Mouse (Mus musculus) neural tube, embryonic 15.5 days (tissue): ENCODE measurements around the gene A030003K21Rik. TPM values are rescaled to one million over a fixed set of nuclear protein-coding genes. Genes with fewer than 3 reads are reported as not detected.
"Not testable (repeated sequence)": the region's sequence is repeated elsewhere in the genome, so short reads cannot be mapped to it uniquely, and the experiment has no call there.

Source experiments
- ATAC-seq: fragments of 200-750 bp; cut with Nextera tagmentation; 2 replicates; pipeline ENCODE4 v1.8.0; 2017; ENCODE audit warnings: mild to moderate bottlenecking, moderate TSS enrichment, moderate library complexity; ENCODE audit not compliant: low FRiP score
- H3K27ac ChIP-seq: fragments of 300-500 bp; sonication (generic); replicated peaks from 2 replicates; pipeline ENCODE4 v1.5.1; 2015; ENCODE audit warnings: mild to moderate bottlenecking, inconsistent platforms
- H3K27me3 ChIP-seq: fragments of 300-500 bp; sonication (generic); replicated peaks from 2 replicates; pipeline ENCODE4 v1.6.1; 2015; ENCODE audit warnings: inconsistent platforms
- H3K36me3 ChIP-seq: fragments of 300-500 bp; sonication (generic); 2 replicates; pipeline ENCODE4 v1.6.1; 2015; ENCODE audit warnings: inconsistent platforms
- H3K4me1 ChIP-seq: fragments of 300-500 bp; sonication (generic); 2 replicates; pipeline ENCODE4 v1.6.1; 2015; ENCODE audit warnings: inconsistent platforms
- H3K4me2 ChIP-seq: fragments of 300-500 bp; sonication (generic); 2 replicates; pipeline ENCODE4 v1.6.1; 2015; ENCODE audit warnings: inconsistent platforms, mild to moderate bottlenecking, moderate library complexity
- H3K4me3 ChIP-seq: fragments of 300-500 bp; sonication (generic); replicated peaks from 2 replicates; pipeline ENCODE4 v1.5.1; 2015; ENCODE audit warnings: mild to moderate bottlenecking, inconsistent platforms
- H3K9ac ChIP-seq: fragments of 300-500 bp; sonication (generic); replicated peaks from 2 replicates; pipeline ENCODE4 v1.6.1; 2015; ENCODE audit warnings: mild to moderate bottlenecking, inconsistent platforms
- H3K9me3 ChIP-seq: fragments of 300-500 bp; sonication (generic); replicated peaks from 2 replicates; pipeline ENCODE4 v1.6.1; 2016; ENCODE audit warnings: inconsistent platforms
- WGBS: fragments of 180-500 bp; shearing (Covaris S2); methylation state at CpG from one replicate; pipeline ENCODE4 v1.1.7; 2015; ENCODE audit warnings: mixed read lengths; 5-methylcytosine and 5-hydroxymethylcytosine counted together
- polyA plus RNA-seq: library from polyadenylated mRNA; unstranded; fragments of >200 nt; fragmentation: Nextera tagmentation; extraction: Ambion mirVana; gene quantifications from 2 replicates; pipeline ENCODE4 v1.2.1, GENCODE M21; 2015

Gene A030003K21Rik
- not detected in 2 replicates for polyA plus RNA-seq

DNA sequence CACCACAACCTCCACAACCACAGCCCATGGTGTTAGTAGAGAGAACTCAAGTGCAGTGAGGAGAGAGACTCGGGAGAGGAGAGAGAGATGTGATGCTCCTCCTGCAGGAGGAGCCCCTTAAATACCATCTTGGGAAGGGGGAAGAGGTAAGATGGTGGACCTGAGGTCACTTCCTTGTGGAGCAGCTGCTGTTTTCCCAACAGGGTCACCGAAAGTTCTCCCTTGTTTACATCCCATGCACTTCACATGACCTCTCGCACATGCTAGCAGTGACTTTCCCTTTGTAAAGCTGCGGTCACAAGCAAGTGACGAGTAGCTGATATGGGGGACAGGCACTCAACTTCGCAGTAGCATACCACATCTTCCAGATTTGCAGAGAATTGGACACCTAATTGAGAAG, at the start of gene A030003K21Rik:
Gene A030003K21Rik, minus strand, starts transcription at position 94 of the 400 bp plus-strand sequence.
- not testable (repeated sequence) for ATAC-seq, H3K27ac ChIP-seq, H3K9ac ChIP-seq, H3K4me3 ChIP-seq, H3K36me3 ChIP-seq, H3K4me2 ChIP-seq, H3K27me3 ChIP-seq, H3K9me3 ChIP-seq, H3K4me1 ChIP-seq
- no CpG with 5 or more reads among the region's 6 CpGs for WGBS

DNA sequence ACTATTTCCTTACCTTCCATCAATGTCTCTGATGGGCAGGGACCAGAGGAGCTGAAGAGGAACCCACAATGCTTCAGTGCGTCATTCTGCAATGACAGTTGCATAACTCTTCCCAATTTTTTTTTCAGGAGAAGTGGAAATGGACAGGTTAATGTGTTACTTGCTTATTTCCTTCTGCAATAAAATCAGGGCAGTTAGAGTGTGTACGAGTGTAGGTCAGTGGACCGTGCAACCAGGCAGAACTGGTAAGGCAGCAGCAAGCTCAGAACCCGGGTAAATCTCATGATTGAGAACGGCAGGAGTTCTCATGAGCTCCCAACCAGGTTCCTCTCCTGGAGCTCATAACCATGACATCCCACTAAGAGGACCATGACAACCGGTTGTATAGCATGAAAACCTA, 48.9 kb upstream of the A030003K21Rik start:
- Histone ChIP-seq H3K4me3 (no peak overlapping the region), H3K36me3 (no peaks in the 10 kb centered on the region), H3K9ac (no peak overlapping the region), H3K9me3 (no peaks in the 10 kb centered on the region), H3K4me2 (no peak overlapping the region), H3K27ac (no peak overlapping the region), H3K4me1 (no peaks in the 10 kb centered on the region), H3K27me3 (no peaks in the 10 kb centered on the region)
- ATAC-seq, result no peak
- 90% methylated on average over 6 of the region's 6 CpGs for WGBS

DNA sequence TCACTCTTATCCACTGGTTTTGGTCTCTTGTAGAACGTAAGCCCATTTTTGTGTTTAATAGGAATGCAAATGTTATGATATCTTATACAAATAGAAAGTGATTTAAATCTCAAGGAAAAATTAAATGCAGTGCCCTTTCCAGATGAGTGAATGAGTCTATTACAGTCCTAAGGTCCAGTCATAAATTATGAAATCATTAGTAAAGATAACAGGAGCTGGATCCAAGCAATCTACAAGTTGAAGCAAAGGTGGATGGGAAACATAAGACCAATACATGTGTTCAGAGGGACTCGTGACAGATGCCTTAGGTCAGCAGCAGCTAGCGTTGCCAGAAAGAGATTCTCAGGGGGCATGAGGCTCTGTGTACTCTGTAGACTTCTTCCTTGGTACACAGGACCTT, 48.4 kb upstream of the A030003K21Rik start:
- H3K4me3 ChIP-seq, result no peak overlapping the region
- ATAC-seq, result no peak
- 81% methylated on average over 3 of the region's 3 CpGs for WGBS
- H3K27me3 ChIP-seq, result no peaks in the 10 kb centered on the region
- H3K9me3 ChIP-seq, result no peaks in the 10 kb centered on the region
- no peak overlapping the region for H3K9ac ChIP-seq
- no peaks in the 10 kb centered on the region for H3K4me1 ChIP-seq
- no peaks in the 10 kb centered on the region for H3K36me3 ChIP-seq
- H3K4me2 ChIP-seq, result no peak overlapping the region
- H3K27ac ChIP-seq, result no peak overlapping the region

DNA sequence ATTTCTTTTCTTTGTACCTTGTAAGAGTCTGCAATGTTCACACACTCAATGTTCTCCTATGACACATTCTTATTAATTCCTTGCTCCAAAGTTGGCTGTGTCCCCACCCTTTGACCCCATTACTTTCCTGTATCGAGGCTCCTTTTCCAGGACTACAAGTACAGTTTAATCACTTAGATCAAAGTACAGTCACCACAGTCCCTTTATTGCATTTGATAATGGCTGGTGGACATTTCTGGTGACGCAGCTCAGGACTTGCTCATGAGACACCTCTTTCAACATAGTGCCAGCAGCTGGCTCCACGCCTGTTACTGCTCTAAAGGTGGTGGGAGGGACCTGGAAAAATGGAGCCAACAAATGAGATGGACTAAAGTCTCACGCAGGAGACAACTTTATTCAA, 47.9 kb upstream of the A030003K21Rik start:
- H3K36me3 ChIP-seq, result no peaks in the 10 kb centered on the region
- ATAC-seq, result no peak

DNA sequence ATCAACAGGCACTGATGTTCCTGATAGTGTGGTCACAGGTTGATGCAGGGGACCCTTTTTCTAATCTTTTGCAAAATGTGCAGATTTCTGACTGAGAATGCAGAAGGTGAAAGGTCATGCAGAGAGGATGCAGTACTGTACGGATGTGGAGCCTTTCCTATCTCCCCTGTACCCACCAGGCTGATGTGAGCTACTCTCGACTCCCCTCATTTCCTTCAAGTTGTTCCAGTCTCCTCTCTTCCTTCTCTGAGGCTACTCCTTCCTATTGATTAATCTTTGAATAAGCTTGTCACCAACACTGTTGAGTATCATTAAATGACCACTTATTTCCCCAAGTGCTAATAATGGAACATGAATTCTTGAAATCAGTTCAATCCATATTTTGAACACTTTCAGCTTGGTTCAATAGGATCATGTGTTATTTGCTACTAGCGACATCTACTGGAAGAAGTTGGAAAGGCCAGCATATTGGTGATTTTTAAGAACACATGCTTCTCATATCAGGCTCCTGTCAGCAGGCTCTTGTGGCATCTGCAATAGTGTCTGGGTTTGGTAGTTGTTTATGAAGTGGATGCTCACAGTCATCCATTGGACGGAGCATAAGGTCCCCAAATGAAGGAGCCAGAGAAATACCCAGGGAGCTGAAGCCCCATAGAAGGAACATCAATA, 44.5 kb upstream of the A030003K21Rik start:
- Histone ChIP-seq H3K36me3 (no peaks in the 10 kb centered on the region), H3K27ac (no peak overlapping the region), H3K9ac (no peak overlapping the region), H3K4me2 (no peak overlapping the region), H3K27me3 (no peaks in the 10 kb centered on the region), H3K4me3 (no peak overlapping the region), H3K9me3 (no peaks in the 10 kb centered on the region), H3K4me1 (no peaks in the 10 kb centered on the region)
- WGBS, result 36% methylated on average over 4 of the region's 4 CpGs
- peak; percentile 59 for ATAC-seq

More for the DNA sequence above, 47.9 kb upstream of the A030003K21Rik start:
- Histone ChIP-seq H3K9me3 (no peaks in the 10 kb centered on the region), H3K4me3 (no peak overlapping the region), H3K9ac (no peak overlapping the region), H3K27me3 (no peaks in the 10 kb centered on the region), H3K4me1 (no peaks in the 10 kb centered on the region), H3K4me2 (no peak overlapping the region), H3K27ac (no peak overlapping the region)
- WGBS, result 68% methylated on average over 4 of the region's 4 CpGs

DNA sequence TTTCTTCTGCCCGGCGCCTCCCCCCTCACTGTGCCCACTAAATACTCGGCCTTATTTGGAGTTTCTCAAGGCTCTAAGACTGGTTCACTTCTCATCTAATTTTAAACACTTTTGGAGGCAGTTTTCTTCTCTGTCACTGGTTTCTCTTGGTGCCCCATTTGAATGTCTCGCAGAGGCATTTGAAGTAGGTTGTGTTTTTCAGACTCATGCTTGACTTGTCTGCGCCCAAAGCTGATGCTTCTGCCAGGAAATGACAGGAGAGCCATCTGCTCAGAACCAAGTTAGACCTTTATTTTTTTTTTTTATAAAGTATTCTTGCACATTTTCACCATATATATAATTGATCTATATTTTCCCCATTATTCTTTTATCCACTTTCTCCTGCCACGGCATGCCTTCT, 43.5 kb upstream of the A030003K21Rik start:
- Histone ChIP-seq H3K36me3 (no peaks in the 10 kb centered on the region), H3K9ac (no peak overlapping the region), H3K4me3 (no peak overlapping the region), H3K27me3 (no peaks in the 10 kb centered on the region), H3K4me2 (no peak overlapping the region), H3K9me3 (no peaks in the 10 kb centered on the region), H3K27ac (no peak overlapping the region), H3K4me1 (no peaks in the 10 kb centered on the region)
- 97% methylated on average over 6 of the region's 6 CpGs for WGBS
- ATAC-seq, result no peak

DNA sequence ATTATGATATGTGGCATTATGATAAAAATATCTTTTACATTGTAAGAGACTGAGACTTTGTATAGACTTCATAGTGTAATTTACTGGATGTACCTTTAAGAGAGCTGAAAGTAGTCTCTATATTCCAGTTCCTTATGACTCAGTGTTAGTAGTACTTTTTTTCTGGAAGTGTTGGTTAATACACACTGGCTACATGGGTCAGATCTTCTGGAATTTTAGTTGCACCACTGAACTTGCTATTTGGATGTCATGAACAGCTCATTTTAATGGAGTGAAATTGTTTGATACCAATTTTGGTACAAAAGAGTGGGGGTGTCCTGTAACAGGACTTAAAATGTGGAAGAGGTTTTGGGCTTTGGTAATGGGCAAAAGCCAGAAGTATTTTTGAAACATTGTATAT, 34.7 kb upstream of the A030003K21Rik start:
- H3K27ac ChIP-seq, result no peak overlapping the region
- no peak for ATAC-seq
- H3K4me1 ChIP-seq, result no peaks in the 10 kb centered on the region
- H3K9me3 ChIP-seq, result no peaks in the 10 kb centered on the region
- no peak overlapping the region for H3K4me3 ChIP-seq
- no peaks in the 10 kb centered on the region for H3K27me3 ChIP-seq
- H3K36me3 ChIP-seq, result no peaks in the 10 kb centered on the region
- no peak overlapping the region for H3K4me2 ChIP-seq
- H3K9ac ChIP-seq, result no peak overlapping the region

DNA sequence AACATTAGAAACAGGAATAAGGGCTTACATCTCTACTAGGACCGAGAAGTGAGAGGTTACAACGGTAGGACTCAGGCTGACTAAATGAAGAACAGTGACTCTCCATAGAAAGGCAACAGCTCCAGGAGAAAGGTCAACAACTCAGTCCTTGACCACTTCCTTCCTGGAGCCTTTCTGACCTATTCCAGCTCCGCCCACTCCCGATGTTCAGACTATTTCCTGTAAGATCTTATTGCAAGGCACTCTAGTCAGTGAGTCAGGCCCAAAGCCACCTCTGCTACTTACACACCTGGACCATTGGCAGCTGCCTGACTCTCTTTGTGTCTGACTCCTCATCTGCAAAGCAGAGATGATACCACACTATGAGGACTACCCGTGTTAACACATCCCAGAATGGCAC, 32.6 kb upstream of the A030003K21Rik start:
- H3K36me3 ChIP-seq, result no peaks in the 10 kb centered on the region
- H3K4me2 ChIP-seq, result no peak overlapping the region
- H3K4me1 ChIP-seq, result no peaks in the 10 kb centered on the region
- 88% methylated on average over 5 of the region's 5 CpGs for WGBS
- H3K9me3 ChIP-seq, result no peaks in the 10 kb centered on the region
- no peaks in the 10 kb centered on the region for H3K27me3 ChIP-seq
- H3K27ac ChIP-seq, result no peak overlapping the region
- no peak overlapping the region for H3K4me3 ChIP-seq
- ATAC-seq, result no peak
- no peak overlapping the region for H3K9ac ChIP-seq

DNA sequence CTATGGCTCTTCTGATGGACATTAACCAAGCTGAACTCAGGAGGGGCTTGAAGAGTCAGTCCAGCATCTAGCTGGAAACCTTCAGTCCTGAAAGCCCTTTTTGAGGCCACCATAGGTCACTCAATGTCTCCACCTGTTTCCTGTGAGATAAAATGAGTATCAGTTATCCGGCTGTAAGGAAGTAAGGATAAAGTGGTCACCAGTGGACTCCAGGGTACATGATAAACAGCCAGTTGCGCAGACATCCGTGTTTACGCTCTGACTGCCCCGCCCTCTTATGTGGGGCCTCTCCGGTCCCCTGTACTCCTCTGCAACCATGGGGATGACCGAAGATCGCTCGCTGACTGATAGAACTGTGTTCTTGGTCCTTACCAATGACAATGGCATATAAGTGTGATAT, 31.2 kb upstream of the A030003K21Rik start:
- ATAC-seq, result no peak
- H3K27ac ChIP-seq, result no peak overlapping the region
- H3K9me3 ChIP-seq, result no peaks in the 10 kb centered on the region
- H3K4me2 ChIP-seq, result no peak overlapping the region
- H3K9ac ChIP-seq, result no peak overlapping the region
- no peaks in the 10 kb centered on the region for H3K4me1 ChIP-seq
- no peaks in the 10 kb centered on the region for H3K27me3 ChIP-seq
- no peaks in the 10 kb centered on the region for H3K36me3 ChIP-seq
- 93% methylated on average over 9 of the region's 9 CpGs for WGBS
- no peak overlapping the region for H3K4me3 ChIP-seq

DNA sequence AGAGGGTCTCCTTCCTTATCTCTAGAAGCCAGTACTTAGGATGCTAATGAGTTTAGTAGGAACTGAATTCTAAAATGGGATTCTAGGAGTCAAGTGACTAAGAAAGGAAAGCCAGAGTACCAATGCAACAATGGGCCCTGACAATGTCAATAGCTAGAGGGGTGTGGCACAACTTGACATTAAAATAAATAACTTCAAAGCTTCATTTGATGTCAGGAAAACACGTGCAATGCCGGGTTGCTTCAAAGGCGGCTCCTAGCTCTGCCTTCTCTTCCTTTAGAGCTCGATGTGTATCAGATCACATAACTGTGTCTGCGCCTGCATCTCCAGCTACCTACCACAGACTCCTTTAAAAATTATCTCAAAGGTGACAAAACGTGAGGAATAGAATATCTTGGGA, 30.7 kb upstream of the A030003K21Rik start:
- Histone ChIP-seq H3K9ac (no peak overlapping the region), H3K27me3 (no peaks in the 10 kb centered on the region), H3K4me1 (no peaks in the 10 kb centered on the region), H3K27ac (no peak overlapping the region), H3K4me3 (no peak overlapping the region), H3K4me2 (no peak overlapping the region), H3K36me3 (no peaks in the 10 kb centered on the region), H3K9me3 (no peaks in the 10 kb centered on the region)
- WGBS, result 68% methylated on average over 6 of the region's 6 CpGs
- ATAC-seq, result no peak

DNA sequence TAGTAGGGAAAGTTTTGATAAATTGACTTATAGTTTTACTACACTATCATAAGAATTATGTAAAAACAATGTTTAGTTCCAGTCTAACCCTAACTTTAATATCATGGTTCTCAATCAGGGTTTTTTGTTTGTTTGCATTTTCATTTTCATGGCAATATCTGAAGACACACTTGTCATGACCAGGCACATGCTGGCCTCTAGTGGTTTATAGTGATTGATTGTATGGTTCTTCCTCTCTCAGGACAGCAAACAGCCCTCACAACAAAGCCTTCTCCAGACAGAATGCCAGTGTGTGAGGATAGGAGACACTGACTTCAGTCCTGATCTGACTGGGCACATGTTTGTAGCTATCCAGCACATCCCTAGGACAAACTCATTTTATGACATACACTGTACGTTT, 30.1 kb upstream of the A030003K21Rik start:
- Histone ChIP-seq H3K9ac (no peak overlapping the region), H3K4me2 (no peak overlapping the region), H3K27ac (no peak overlapping the region), H3K9me3 (no peaks in the 10 kb centered on the region), H3K36me3 (no peaks in the 10 kb centered on the region), H3K4me3 (no peak overlapping the region), H3K27me3 (no peaks in the 10 kb centered on the region), H3K4me1 (no peaks in the 10 kb centered on the region)
- 82% methylated on average over 1 of the region's 1 CpGs for WGBS
- ATAC-seq, result no peak

DNA sequence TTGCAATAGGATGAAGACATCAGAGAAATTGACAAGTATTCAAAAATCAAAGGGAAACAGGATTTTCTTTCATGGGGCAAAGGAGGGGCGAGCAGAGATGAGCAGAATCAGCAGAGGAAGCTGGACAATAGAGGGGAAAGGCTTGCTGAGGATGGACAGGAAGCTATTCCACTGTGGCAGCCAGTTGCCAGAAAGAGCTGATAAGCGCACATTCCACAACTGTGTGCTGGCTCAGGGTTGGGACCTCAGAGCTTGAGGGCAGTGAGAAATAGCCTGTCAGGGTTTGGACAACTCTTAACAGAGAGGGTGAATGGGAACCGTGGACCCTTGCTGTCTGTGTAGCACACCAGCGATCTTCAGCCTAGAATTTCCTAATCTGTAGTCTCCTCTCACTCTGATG, 28.9 kb upstream of the A030003K21Rik start:
- Histone ChIP-seq H3K9me3 (no peaks in the 10 kb centered on the region), H3K9ac (no peak overlapping the region), H3K4me3 (no peak overlapping the region), H3K36me3 (no peaks in the 10 kb centered on the region), H3K27me3 (no peaks in the 10 kb centered on the region), H3K4me2 (no peak overlapping the region), H3K4me1 (no peaks in the 10 kb centered on the region), H3K27ac (no peak overlapping the region)
- WGBS, result 77% methylated on average over 4 of the region's 4 CpGs
- no peak for ATAC-seq

DNA sequence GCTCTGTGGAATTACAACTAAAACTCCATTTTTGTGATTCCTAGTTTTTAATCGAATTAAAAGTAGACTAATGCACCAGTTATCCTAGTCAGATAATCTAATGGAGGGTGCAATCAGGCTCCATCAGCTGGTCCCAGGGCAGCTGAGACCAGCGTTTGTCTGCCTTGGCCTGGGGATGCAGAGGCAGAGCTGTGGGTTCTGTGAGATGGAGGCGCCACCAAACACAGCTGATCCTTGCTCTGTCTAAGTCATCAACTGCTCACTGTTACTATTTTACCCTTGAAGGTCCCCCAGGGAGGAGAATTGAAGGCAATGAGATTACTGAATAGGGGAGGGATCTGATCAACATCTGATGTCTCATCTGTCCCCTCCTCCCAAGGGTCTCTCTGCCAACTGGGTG, 23.2 kb upstream of the A030003K21Rik start:
- no peaks in the 10 kb centered on the region for H3K27me3 ChIP-seq
- no peak overlapping the region for H3K4me3 ChIP-seq
- H3K9me3 ChIP-seq, result no peaks in the 10 kb centered on the region
- no peak overlapping the region for H3K27ac ChIP-seq
- ATAC-seq, result no peak
- no peak overlapping the region for H3K4me2 ChIP-seq
- WGBS, result 47% methylated on average over 3 of the region's 3 CpGs
- H3K4me1 ChIP-seq, result no peaks in the 10 kb centered on the region
- H3K9ac ChIP-seq, result no peak overlapping the region
- no peaks in the 10 kb centered on the region for H3K36me3 ChIP-seq
